ENCODE assay signal across 7 mouse cellular contexts in genomic region chr7:45488293-45489204, GRCm38 (mm10). TPM values are rescaled to one million over a fixed set of nuclear protein-coding genes. Genes with fewer than 3 reads are reported as not detected.
DNase-seq lines count a peak whose midpoint lies in the region; ATAC-seq and TF ChIP-seq lines count a peak whose summit lies in the region.

TSS of gene Dhdh (minus strand) at chr7:45488805.

- H3K9me3 ChIP-seq in intestine, embryonic 15.5 days = no peaks in the 10 kb centered on the region
- H3K9me3 ChIP-seq in liver, embryonic 11.5 days (ENCODE audit: control insufficient read depth, low read length) = no peaks in the 10 kb centered on the region
- H3K9me3 ChIP-seq in midbrain, postnatal 0 days (ENCODE audit: low read length) = no peaks in the 10 kb centered on the region

- H3K27ac ChIP-seq in cortical plate, adult 2 months (ENCODE audit: insufficient read depth, low read length) = peak within 1 kb of the TSS; percentile 48
- peak within 1 kb of the TSS; percentile 62; the same call in 1 of the 2 replicates for H3K27ac ChIP-seq in intestine, embryonic 15.5 days
- H3K27ac ChIP-seq in liver, embryonic 11.5 days (ENCODE audit: low read depth, low read length) = peak within 1 kb of the TSS; percentile 60
- peak within 1 kb of the TSS; percentile 90 for H3K27ac ChIP-seq in midbrain, postnatal 0 days (ENCODE audit: low read depth, low read length)

- H3K36me3 ChIP-seq in intestine, embryonic 15.5 days = peaks cover 10% of the 10 kb centered on the region; the same call in 1 of the 2 replicates
- peaks cover 6% of the 10 kb centered on the region for H3K36me3 ChIP-seq in liver, embryonic 11.5 days (ENCODE audit: control insufficient read depth, insufficient read depth, low read length)
- H3K36me3 ChIP-seq in midbrain, postnatal 0 days (ENCODE audit: insufficient read depth, low read length) = peaks cover 10% of the 10 kb centered on the region

- H3K9ac ChIP-seq in intestine, embryonic 15.5 days = peak within 1 kb of the TSS; percentile 55
- H3K9ac ChIP-seq in liver, embryonic 11.5 days (ENCODE audit: low read depth, low read length) = peak within 1 kb of the TSS; percentile 68
- peak within 1 kb of the TSS; percentile 63 for H3K9ac ChIP-seq in midbrain, postnatal 0 days (replicated peaks; ENCODE audit: low read length, poor library complexity, severe bottlenecking)

- no peak for TF ChIP-seq CTCF in cortical plate, adult 2 months (IDR thresholded peaks at IDR 0.05; ENCODE audit: extremely low read depth, insufficient read depth, low read length)
- no peak for TF ChIP-seq CTCF in midbrain, postnatal 0 days (IDR thresholded peaks at IDR 0.05)

- peak within 1 kb of the TSS; percentile 52 for H3K4me3 ChIP-seq in cortical plate, adult 2 months (ENCODE audit: insufficient read depth, low read length)
- H3K4me3 ChIP-seq in intestine, embryonic 15.5 days (replicated peaks) = peak within 1 kb of the TSS; percentile 46
- H3K4me3 ChIP-seq in liver, embryonic 11.5 days (ENCODE audit: low read depth, low read length) = peak within 1 kb of the TSS; percentile 52
- H3K4me3 ChIP-seq in midbrain, postnatal 0 days (ENCODE audit: low read depth, low read length) = peak within 1 kb of the TSS; percentile 37

- no peaks in the 10 kb centered on the region; the same call in 1 of the 2 replicates for H3K4me1 ChIP-seq in cortical plate, adult 2 months (ENCODE audit: control insufficient read depth, insufficient read depth, low read length)
- H3K4me1 ChIP-seq in intestine, embryonic 15.5 days (replicated peaks) = peaks cover 27% of the 10 kb centered on the region
- peaks cover 43% of the 10 kb centered on the region for H3K4me1 ChIP-seq in liver, embryonic 11.5 days (replicated peaks; ENCODE audit: control insufficient read depth, insufficient read depth, low read length)
- 0 out of 2 replicates have a peak, but pooled peaks cover 3% of the 10 kb centered on the region for H3K4me1 ChIP-seq in midbrain, postnatal 0 days (ENCODE audit: insufficient read depth, low read length)

- 11% methylated on average over 38 of the region's 38 CpGs for WGBS in intestine, embryonic 15.5 days
- 7% methylated on average over 38 of the region's 38 CpGs for WGBS in liver, embryonic 11.5 days
- 10% methylated on average over 32 of the region's 38 CpGs for WGBS in midbrain, postnatal 0 days

- peak; percentile 53; the same call in 1 of the 2 replicates for TF ChIP-seq POLR2A in cortical plate, adult 2 months (IDR thresholded peaks at IDR 0.05; ENCODE audit: extremely low read depth, insufficient read depth, low read length)

- no peaks in the 10 kb centered on the region for H3K27me3 ChIP-seq in intestine, embryonic 15.5 days (replicated peaks)
- H3K27me3 ChIP-seq in liver, embryonic 11.5 days (replicated peaks; ENCODE audit: control insufficient read depth, insufficient read depth, low read length) = no peaks in the 10 kb centered on the region
- no peaks in the 10 kb centered on the region for H3K27me3 ChIP-seq in midbrain, postnatal 0 days (ENCODE audit: insufficient read depth, low read length)

- ATAC-seq in granulocyte monocyte progenitor cell, adult 5-6 weeks (replicated peaks; ENCODE audit: poor library complexity, severe bottlenecking) = peak; percentile 96
- peak; percentile 43 for ATAC-seq in intestine, embryonic 15.5 days
- ATAC-seq in liver, embryonic 11.5 days (replicated peaks; ENCODE audit: low FRiP score) = peak; percentile 39; the same call in 1 of the 2 replicates
- ATAC-seq in midbrain, postnatal 0 days (ENCODE audit: low FRiP score) = peak; percentile 67

- peak; percentile 88 for DNase-seq in adrenal gland, postnatal 10 days
- DNase-seq in liver, embryonic 11.5 days (ENCODE audit: low spot score) = peak; percentile 62
- peak; percentile 61 for DNase-seq in midbrain, postnatal 0 days (ENCODE audit: low spot score)
- peak; percentile 57 to 59 for DNase-seq in spleen, postnatal 36 days (ENCODE audit: low spot score in 2 of 2)

- H3K4me2 ChIP-seq in intestine, embryonic 15.5 days (replicated peaks) = peak within 1 kb of the TSS; percentile 77
- H3K4me2 ChIP-seq in liver, embryonic 11.5 days = peak within 1 kb of the TSS; percentile 73
- peak within 1 kb of the TSS; percentile 67 for H3K4me2 ChIP-seq in midbrain, postnatal 0 days (ENCODE audit: low read depth, low read length, poor library complexity, severe bottlenecking)

RNA-seq across cellular contexts. Expression of gene Dhdh, which starts in this region (rescaled TPM):
- 10 to 100 TPM; 42.4 to 47.3 TPM for total RNA-seq in adrenal gland, postnatal 10 days (2021)
- polyA plus RNA-seq in cortical plate, adult 2 months (2012; rRNA removed) = 5.9 and 6.5 TPM in 2 replicates
- 29.3 and 31.1 TPM in 2 replicates for total RNA-seq in granulocyte monocyte progenitor cell, adult 5-6 weeks (2014; fragmentation: Nextera tagmentation)
- 18.4 and 20.2 TPM in 2 replicates for total RNA-seq in granulocyte monocyte progenitor cell, adult 5-6 weeks (2017)
- 2.6 and 2.7 TPM in 2 replicates for polyA plus RNA-seq in intestine, embryonic 15.5 days (2015; fragmentation: Nextera tagmentation; extraction: Ambion mirVana)
- 4.9 and 5.8 TPM in 2 replicates for polyA plus RNA-seq in liver, embryonic 11.5 days (2014; fragmentation: Nextera tagmentation; extraction: Ambion mirVana)
- 4.3 TPM in 2 replicates for total RNA-seq in midbrain, postnatal 0 days (2014; rRNA removed)
- polyA plus RNA-seq in midbrain, postnatal 0 days (2015; fragmentation: Nextera tagmentation; extraction: Ambion mirVana) = 5.5 and 6.1 TPM in 2 replicates

Comparison
In these comparisons a context has a peak if more than half of its experiments do, and no peak if none do; other contexts are left out.
1. Peak in every context shown above with its lines: DNase-seq, ATAC-seq, H3K4me3 ChIP-seq and H3K27ac ChIP-seq.
2. ATAC-seq: peak in every context shown above with its lines; median percentile 96 in granulocyte monocyte progenitor cell, adult 5-6 weeks; 67 in midbrain, postnatal 0 days; 43 in intestine, embryonic 15.5 days; 39 in liver, embryonic 11.5 days.